Mouse (Mus musculus): Measurements from ENCODE around the gene Spsb3. TPM values are rescaled to one million over a fixed set of nuclear protein-coding genes. Genes with fewer than 3 reads are reported as not detected.

The Spsb3 gene
- polyA plus RNA-seq, 1 experiment from 2014 or later = 36.1 TPM

DNA sequence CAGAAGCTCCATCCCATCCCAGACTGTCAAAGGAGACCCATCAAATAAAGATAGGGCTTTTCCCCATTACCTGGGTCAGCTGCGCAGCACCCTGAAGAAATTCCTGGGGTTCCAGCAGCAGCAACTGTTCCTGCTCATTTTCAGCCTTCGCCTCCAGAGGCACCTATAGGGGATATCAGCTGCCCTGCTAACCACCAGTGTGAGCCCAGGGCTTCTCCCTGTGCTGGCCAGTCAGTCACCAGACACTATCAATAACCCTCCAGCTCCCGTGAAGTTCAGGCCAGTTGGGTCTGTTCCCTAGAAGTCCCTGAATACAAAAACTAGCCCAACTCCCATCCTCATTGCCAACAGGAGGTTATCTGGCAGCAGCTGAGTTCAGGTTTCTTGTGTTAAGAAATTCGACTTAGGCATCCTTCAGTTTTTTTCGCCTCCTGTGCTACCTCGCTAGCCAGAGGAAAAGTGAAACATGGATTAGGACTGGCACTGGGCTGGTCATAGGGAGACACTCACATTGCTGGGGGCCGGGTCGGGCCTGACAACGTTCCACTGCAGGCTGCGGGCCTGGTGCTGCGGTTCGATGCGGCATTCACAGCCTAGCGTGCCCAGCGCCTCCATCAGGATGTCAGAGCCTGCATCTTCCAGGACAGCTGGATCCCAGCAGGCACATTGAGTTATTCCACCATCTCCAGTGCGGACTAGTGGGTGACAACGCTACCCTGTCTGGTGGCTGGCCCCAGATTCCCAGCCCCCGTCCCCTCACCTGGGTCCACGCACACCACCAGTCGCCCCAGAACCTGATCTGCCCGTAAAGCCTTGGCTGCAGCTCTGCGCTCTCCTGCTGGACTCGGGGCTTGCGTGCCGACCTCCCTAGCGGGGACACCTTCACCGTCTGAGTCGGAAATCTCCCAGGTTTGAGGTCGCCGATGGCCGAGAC lies 7.9 kb downstream of the Spsb3 start:
- H3K27ac ChIP-seq = peak overlapping the region; percentile 94
- H3K36me3 ChIP-seq = peaks cover 69% of the 10 kb centered on the region
- H3K9me3 ChIP-seq = no peaks in the 10 kb centered on the region
- H3K27me3 ChIP-seq (ENCODE audit: insufficient read depth, poor library complexity, severe bottlenecking) = no peaks in the 10 kb centered on the region
- peak overlapping the region; percentile 93 for H3K4me3 ChIP-seq
- 11% methylated on average over 31 of the region's 31 CpGs for WGBS
- H3K4me1 ChIP-seq = peaks cover 47% of the 10 kb centered on the region
- no peak for DNase-seq (ENCODE audit: low spot score)

DNA sequence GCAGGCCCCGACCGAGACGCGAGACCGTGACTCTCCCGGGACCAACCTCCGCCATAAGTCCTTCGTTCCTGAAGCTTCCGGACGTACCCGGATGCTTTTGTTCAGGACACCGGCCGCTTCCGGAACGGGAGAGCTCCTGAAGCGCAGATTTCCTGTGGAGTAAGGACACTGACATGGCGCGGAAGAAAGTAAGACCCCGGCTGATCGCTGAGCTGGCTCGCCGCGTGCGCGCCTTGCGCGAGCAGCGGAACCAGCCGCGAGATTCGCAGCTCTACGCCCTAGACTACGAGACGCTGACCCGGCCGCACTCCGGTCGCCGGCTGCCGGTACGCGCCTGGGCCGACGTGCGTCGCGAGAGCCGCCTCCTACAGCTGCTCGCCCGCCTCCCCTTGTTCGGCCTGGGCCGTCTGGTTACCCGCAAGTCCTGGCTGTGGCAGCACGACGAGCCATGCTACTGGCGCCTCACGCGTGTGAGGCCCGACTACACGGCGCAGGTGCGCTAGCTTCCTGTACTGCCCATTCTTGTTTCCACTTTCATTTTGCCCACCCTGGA lies 8.6 kb downstream of the Spsb3 start, which contains the start of the genes Eme2 and Mrps34:
Eme2 (minus strand) TSS at position 93 of the 553 bp plus-strand sequence.
Mrps34 (plus strand) TSS at position 122 of the 553 bp plus-strand sequence.
- DNase-seq (ENCODE audit: low spot score) = peak; percentile 94
- Histone ChIP-seq H3K27me3 (ENCODE audit: insufficient read depth, poor library complexity, severe bottlenecking) (no peaks in the 10 kb centered on the region), H3K36me3 (peaks cover 71% of the 10 kb centered on the region), H3K4me3 (peak within 1 kb of the TSS; percentile 93), H3K27ac (peak within 1 kb of the TSS; percentile 94), H3K9me3 (no peaks in the 10 kb centered on the region), H3K4me1 (peaks cover 49% of the 10 kb centered on the region)
- WGBS = under 1% methylated on average over 62 of the region's 62 CpGs

DNA sequence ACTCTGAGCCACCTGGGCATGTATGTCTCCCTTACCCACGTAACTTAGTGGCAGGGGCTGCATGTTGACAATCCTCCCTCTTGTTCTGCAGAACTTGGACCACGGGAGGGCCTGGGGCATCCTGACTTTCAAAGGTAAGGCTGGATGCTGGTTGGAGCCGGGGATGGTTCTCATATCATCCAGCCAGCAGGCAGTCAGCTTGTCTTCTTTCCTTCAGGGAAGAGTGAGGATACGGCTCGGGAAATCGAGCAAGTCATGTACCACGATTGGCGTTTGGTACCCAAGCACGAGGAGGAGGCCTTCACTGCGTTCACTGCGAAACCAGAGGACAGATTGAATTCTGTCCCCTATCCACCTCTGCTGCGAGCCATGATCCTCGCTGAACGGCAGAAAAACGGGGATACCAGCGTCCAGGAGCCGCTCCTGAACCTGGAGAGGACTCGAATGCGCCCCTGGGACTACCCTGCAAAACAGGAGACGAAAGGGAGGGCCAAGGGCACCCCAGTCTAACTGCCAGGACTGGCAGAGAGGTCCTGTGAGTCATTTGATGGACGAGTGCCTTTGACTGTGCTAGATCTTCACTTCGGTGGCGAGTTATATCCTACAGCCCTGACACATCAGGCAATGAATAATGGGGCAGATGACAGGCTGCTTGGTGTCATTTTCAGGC lies 9.3 kb downstream of the Spsb3 start:
- peaks cover 49% of the 10 kb centered on the region for H3K4me1 ChIP-seq
- H3K4me3 ChIP-seq = peak overlapping the region; percentile 93
- H3K9me3 ChIP-seq = no peaks in the 10 kb centered on the region
- no peaks in the 10 kb centered on the region for H3K27me3 ChIP-seq (ENCODE audit: insufficient read depth, poor library complexity, severe bottlenecking)
- DNase-seq (ENCODE audit: low spot score) = no peak
- peak overlapping the region; percentile 94 for H3K27ac ChIP-seq
- WGBS = 13% methylated on average over 23 of the region's 23 CpGs
- H3K36me3 ChIP-seq = peaks cover 71% of the 10 kb centered on the region

DNA sequence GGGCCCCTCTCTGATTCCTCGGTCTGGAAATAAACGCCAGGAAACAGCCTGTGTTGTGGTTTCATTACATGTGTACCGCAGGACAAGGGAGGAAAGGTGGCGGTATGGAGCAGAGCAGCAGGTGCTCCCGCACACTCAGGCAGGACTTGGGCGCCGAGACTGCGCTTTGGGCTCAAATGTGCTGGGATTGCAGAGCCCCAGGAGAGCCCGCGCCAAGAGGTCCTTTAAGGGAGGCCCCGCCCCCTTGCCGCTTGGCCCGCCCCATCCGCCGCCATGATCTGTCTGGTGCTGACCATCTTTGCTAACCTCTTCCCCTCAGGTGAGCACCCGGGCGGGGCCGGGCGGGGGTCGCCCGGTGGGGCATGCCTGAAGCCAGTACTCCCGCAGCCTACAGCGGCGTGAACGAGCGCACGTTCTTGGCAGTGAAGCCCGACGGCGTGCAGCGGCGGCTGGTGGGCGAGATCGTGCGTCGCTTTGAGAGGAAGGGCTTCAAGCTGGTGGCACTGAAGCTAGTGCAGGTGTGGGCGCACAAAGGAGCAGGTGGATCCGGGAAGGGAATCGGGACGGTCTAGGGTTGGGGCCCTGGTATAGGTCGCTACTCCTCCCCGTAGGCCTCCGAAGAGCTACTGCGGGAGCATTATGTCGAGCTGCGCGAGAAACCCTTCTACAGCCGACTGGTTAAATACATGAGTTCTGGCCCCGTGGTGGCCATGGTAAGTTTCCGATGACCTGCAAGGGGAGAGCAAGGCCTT lies 10.0 kb downstream of the Spsb3 start, which contains the start of gene Nme3:
Nme3 (plus strand) TSS at position 260 of the 752 bp plus-strand sequence.
- Histone ChIP-seq H3K36me3 (peaks cover 71% of the 10 kb centered on the region), H3K4me3 (peak within 1 kb of the TSS; percentile 93), H3K27ac (peak within 1 kb of the TSS; percentile 94), H3K9me3 (no peaks in the 10 kb centered on the region), H3K27me3 (ENCODE audit: insufficient read depth, poor library complexity, severe bottlenecking) (no peaks in the 10 kb centered on the region), H3K4me1 (peaks cover 49% of the 10 kb centered on the region)
- DNase-seq (ENCODE audit: low spot score) = peak; percentile 93
- WGBS = 2% methylated on average over 50 of the region's 50 CpGs

DNA sequence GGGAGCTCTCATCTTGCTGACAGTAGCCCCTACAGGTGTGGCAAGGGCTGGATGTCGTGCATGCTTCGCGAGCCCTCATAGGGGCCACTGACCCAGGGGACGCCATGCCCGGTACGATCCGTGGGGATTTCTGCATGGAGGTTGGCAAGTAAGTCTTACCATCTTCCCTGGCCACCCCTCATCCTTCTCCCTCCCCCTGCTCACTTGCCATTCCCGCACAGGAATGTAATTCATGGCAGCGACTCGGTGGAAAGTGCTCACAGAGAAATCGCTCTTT lies 10.5 kb downstream of the Spsb3 start:
- Histone ChIP-seq H3K4me1 (peaks cover 49% of the 10 kb centered on the region), H3K27ac (peak overlapping the region; percentile 94), H3K27me3 (ENCODE audit: insufficient read depth, poor library complexity, severe bottlenecking) (no peaks in the 10 kb centered on the region), H3K4me3 (peak overlapping the region; percentile 93), H3K9me3 (no peaks in the 10 kb centered on the region), H3K36me3 (peaks cover 71% of the 10 kb centered on the region)
- 39% methylated on average over 11 of the region's 11 CpGs for WGBS
- no peak for DNase-seq (ENCODE audit: low spot score)

DNA sequence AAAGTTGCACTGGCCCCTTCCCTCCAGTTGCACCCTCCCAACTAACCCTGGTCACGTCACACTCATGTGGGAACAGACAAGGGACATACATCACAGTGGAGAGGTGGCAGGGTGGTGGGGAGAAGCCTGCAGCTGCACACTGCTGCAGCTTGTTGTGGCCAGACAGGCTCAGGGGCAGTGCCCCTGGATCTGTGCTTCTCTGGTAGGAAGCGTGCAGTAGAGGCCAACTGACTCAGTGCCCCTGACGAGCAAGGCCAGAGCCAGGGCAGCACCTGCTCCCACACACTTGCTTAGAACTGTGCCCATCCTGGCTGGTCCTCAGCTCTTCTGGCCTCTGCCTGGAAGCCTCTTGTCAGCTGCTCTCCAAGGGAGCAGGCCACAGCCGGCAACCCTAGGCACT lies 11.2 kb downstream of the Spsb3 start:
- H3K36me3 ChIP-seq = peaks cover 71% of the 10 kb centered on the region
- no peaks in the 10 kb centered on the region for H3K9me3 ChIP-seq
- peaks cover 49% of the 10 kb centered on the region for H3K4me1 ChIP-seq
- H3K4me3 ChIP-seq = peak overlapping the region; percentile 93; the same call in 1 of the 2 replicates
- DNase-seq (ENCODE audit: low spot score) = no peak
- H3K27me3 ChIP-seq (ENCODE audit: insufficient read depth, poor library complexity, severe bottlenecking) = no peaks in the 10 kb centered on the region
- 77% methylated on average over 4 of the region's 4 CpGs for WGBS
- H3K27ac ChIP-seq = 0 out of 2 replicates have a peak overlapping the region, but pooled peaks have one; percentile 94

DNA sequence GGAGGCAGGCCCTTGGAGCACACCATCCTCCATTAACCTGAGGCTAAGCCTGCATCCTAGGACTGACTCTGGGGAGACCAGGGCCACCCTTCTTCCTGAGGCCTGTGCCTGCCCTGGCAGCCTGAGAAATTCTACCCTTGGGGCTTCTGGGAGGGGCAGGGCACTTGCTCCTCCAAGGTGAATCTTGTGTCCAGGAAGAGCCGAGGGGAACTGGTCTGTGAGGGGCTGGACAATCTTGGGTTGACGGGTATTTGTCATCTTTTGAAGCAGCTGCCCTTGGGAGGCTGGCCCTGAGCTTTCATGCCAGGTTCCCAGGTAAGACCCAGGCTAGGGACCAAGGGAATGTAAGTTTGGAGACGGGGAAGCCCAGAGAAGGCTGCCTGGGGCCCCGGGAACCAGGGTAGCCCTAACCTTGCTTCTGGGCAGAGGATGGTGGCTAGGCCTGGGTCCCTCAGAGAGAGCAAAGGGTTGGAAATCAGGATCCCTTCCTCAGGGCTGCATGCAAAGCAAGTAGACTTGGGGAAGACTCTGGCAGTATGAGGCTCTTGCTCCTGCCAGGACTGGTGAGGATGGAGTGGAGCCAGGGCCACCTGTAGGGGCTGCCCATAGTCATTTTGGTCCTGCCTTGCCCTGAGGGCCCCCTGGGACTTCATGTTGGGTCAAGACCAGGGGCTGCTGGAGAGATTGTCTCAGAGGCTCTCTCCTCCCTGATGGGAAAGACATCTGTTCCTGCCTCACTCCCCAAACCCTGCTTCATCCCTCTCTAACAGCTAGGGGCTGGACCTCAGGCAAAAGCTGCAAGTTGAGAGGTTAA lies 11.8 kb downstream of the Spsb3 start:
- peaks cover 48% of the 10 kb centered on the region for H3K4me1 ChIP-seq
- no peaks in the 10 kb centered on the region for H3K27me3 ChIP-seq (ENCODE audit: insufficient read depth, poor library complexity, severe bottlenecking)
- peak overlapping the region; percentile 93; the same call in 1 of the 2 replicates for H3K4me3 ChIP-seq
- 76% methylated on average over 4 of the region's 4 CpGs for WGBS
- H3K27ac ChIP-seq = no peak overlapping the region
- no peaks in the 10 kb centered on the region for H3K9me3 ChIP-seq
- DNase-seq (ENCODE audit: low spot score) = no peak
- peaks cover 71% of the 10 kb centered on the region for H3K36me3 ChIP-seq

DNA sequence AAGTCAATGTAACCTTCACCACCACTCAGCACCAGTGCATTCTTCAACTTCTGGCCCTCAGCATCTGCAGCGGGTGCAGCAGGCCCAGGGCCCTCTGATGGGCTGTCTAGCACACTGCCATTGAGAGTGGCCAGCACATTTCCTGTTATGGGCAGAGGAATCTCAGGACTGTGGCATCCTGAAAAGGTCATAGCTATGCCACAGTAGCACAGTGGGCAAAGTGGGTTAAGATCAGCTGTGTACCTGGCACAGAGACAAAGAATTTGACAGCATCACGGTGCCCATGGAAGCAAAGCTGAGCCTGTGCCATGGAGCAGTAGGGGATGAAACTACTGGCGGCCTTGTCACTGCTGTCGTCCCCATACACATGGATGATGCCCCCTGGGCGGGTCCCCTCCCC lies 12.7 kb downstream of the Spsb3 start:
- H3K27ac ChIP-seq = no peak overlapping the region
- no peak for DNase-seq (ENCODE audit: low spot score)
- WGBS = 79% methylated on average over 5 of the region's 5 CpGs
- H3K4me1 ChIP-seq = peaks cover 41% of the 10 kb centered on the region
- H3K9me3 ChIP-seq = no peaks in the 10 kb centered on the region
- H3K36me3 ChIP-seq = peaks cover 75% of the 10 kb centered on the region
- no peaks in the 10 kb centered on the region for H3K27me3 ChIP-seq (ENCODE audit: insufficient read depth, poor library complexity, severe bottlenecking)
- no peak overlapping the region for H3K4me3 ChIP-seq

GRCm38 (mm10) chr17:24900014-24900413 lies 13.6 kb downstream of the Spsb3 start:
- Histone ChIP-seq H3K27me3 (ENCODE audit: insufficient read depth, poor library complexity, severe bottlenecking) (no peaks in the 10 kb centered on the region), H3K9me3 (no peaks in the 10 kb centered on the region), H3K36me3 (peaks cover 84% of the 10 kb centered on the region), H3K4me3 (no peak overlapping the region), H3K27ac (no peak overlapping the region), H3K4me1 (peaks cover 36% of the 10 kb centered on the region)
- DNase-seq (ENCODE audit: low spot score) = no peak
- WGBS = 93% methylated on average over 6 of the region's 6 CpGs

- WGBS = 91% methylated on average over 5 of the region's 5 CpGs
- peaks cover 22% of the 10 kb centered on the region for H3K4me1 ChIP-seq
- no peaks in the 10 kb centered on the region for H3K9me3 ChIP-seq
- DNase-seq (ENCODE audit: low spot score) = no peak
- no peak overlapping the region for H3K4me3 ChIP-seq
- H3K27me3 ChIP-seq (ENCODE audit: insufficient read depth, poor library complexity, severe bottlenecking) = no peaks in the 10 kb centered on the region
- H3K36me3 ChIP-seq = peaks cover 100% of the 10 kb centered on the region
- no peak overlapping the region for H3K27ac ChIP-seq
These were observed 15.7 kb downstream of the Spsb3 start for GRCm38 (mm10) chr17:24902124-24902523.

DNA sequence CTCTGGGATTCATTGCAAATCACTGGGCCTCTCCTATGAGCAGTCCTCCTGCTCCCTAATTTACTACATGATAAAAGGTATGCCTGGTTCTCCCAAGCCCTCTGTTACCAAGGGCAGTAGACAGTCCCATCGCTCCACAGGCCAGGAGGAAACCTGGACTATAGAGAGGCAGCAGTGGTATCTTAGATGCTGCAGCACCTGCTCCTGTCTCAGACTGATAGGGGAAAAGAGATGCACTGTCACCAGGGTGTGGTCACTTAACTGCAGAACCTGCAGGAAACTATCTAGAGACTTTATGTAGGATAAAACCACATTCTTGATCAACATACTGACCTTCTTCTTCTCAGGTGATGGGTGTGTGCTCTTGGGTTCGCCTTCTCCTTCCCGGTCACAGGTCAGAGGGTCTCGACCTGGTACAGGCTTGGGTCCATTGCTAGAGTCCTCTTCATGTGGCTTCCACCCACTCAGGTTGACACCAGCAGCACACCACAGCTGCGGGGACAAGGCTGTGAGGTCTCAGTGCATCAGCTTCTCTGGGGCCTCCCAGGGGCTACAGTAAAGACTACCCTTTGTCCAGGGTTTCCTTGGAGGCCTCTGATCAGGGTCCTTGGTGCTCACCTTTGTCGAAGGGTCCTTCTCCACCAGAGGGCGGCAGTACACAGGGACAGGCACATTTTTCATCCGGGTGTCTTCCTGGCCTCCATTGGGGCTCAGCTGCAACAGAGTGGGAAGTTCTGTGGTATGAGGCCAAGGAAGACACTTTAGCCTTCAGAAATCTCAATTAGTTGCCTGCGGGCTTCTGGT lies 16.4 kb downstream of the Spsb3 start:
- H3K27ac ChIP-seq = peak overlapping the region; percentile 52; the same call in 1 of the 2 replicates
- DNase-seq (ENCODE audit: low spot score) = peak; percentile 86
- 74% methylated on average over 9 of the region's 9 CpGs for WGBS
- peaks cover 14% of the 10 kb centered on the region for H3K4me1 ChIP-seq
- H3K4me3 ChIP-seq = no peak overlapping the region
- H3K27me3 ChIP-seq (ENCODE audit: insufficient read depth, poor library complexity, severe bottlenecking) = no peaks in the 10 kb centered on the region
- H3K9me3 ChIP-seq = no peaks in the 10 kb centered on the region
- peaks cover 100% of the 10 kb centered on the region for H3K36me3 ChIP-seq

Measured in heart, embryonic 10.5 days (tissue).